Mouse (Mus musculus) adrenal gland, postnatal 4 days (tissue): ENCODE results near the gene Grk3. TPM values are rescaled to one million over a fixed set of nuclear protein-coding genes. Genes with fewer than 3 reads are reported as not detected.

Experiments
- DNase-seq, 2 experiments: peaks; one replicate each; pipeline ENCODE4 v3.0.0; 2021 to 2022; ENCODE audit warnings: low spot score in 2 of 2, mixed read lengths in 2 of 2
- total RNA-seq, 2 experiments: library from RNA; stranded (reverse); gene quantifications; 2 replicates each; pipeline ENCODE4 v1.2.3; 2021

Gene Grk3
- total RNA-seq, 2 experiments from 2014 or later: 29.1 to 31.8 TPM

DNA sequence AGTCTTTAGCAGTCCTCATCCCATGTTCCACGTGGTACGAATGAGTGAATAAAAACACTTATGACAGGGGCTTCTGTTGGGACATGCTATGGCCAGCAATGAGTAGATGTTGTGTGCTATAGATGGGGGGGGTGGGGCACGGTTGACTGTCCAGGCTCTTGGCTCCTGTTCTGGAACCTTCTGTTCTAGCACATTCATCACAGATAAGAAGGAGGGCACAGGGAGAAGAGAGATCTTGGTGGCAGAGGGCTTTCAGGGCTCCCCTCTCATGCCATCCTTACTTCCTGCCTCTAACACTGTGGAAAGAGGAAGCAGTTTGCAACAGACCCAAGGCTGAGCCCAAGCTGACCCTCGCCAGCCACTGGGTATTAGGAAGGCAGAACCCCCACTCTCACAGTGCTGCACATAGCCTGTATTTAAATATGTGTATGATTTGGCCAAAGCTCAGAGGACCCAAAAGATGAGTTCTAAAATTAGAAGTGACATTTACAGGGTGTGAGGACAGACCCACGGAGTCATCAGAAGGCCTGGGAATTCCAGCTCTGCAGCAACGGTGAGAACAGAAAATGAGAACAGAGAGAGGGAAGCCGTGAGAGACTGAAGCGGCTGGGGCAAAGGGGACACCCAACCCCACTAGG, 6.3 kb downstream of the Grk3 start:
- DNase-seq: no peak

DNA sequence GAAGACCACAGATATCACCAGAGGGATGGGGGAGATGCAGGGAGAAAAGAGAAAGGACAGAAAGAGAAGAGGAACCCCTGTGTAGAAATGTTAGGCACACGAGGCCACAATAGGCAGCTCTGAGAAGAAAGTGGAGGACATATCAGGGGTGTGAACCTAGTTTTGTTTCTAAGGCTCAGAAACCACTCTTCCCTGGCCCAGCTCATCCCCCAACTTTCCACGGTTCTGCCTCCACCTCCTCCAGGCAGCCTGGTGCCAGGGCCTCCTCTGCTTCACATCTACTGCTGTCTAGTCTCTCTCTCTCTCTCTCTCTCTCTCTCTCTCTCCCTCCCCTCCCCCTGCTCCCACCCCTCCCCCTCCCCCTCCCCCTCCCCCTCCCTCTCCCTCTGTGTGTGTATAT, 7.1 kb downstream of the Grk3 start:
- DNase-seq: no peak

DNA sequence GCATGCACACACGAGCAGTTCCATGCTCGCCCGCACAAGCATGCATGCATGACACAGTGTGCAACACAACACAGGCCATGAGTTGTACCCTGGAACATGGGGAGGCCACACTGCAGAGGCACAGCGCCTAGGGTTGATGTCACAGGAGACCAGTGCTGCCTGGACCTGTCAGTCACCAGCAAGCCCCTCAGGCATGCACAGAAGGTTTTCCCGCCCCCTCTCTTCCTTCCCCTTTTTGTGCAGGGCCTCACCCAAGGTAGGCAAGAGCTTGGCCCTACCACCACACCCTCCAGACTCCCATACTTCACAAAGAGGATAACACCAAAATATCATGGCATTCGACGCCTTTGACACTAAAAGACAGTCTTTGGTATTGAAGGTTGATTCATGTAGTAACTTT, 8.6 kb downstream of the Grk3 start:
- DNase-seq: no peak

- no peak for DNase-seq
Observed at GRCm38 (mm10) chr5:113005941-113006391, 9.6 kb downstream of the Grk3 start.

DNA sequence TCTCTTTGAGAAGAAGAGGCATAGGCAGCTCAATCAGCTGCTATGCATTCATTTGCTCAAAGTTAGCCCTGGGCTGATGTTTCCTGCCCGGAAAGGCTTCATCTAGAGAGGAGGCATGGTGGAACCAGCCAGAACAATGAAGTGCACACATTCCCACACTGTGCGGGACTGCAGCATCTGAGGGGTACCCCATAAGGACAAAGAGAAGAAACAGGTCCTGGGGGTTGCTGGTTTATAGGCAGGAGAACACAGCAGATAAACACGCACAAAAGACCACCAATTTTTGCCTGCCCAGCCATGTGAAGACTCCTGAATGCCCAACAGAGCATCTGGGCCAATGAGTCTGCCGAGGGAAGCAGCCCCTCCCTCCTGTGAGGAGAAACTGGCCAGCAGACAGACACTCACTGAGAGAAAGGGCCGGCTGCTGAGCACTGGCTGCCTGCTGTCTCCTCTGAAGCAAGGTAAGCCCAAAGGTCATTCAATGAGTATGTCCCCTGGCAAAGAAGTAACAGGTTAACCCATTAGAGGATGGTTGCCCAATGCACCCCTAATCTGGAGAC, 12.7 kb downstream of the Grk3 start:
- DNase-seq: no peak

GRCm38 (mm10) chr5:112999227-112999626, 16.4 kb downstream of the Grk3 start:
- no peak for DNase-seq

DNA sequence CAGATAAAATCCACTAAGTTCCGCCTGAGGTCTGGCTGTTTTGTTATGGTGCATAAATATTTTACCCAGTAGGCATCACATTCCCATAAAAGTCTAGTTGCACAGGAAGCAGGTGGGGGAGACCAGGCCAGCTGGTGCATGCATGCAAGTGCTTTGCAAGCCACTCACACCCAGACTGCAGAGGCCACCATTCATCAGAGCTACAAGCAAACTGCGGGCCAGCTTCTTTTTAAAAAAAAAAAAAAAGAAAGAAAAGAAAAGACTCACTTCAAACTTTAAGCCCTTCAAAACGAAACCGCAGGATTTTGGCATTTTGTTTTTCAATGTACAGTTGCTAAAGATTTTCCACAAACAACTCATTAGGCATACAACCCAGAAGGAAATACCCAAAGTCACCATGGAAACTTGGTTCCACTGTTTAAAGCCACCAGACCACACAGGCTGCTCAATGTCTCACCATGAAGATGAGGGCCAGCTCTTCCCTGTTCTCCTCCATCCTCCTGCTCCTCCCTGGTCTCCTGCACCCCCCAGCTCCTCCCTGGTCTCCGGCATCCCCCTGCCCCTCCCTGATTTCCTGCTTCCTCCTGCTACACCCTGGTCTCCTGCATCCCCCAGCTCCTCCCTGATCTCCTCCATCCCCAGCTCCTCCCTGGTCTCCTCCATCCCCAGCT, 17.9 kb downstream of the Grk3 start:
- no peak for DNase-seq

DNA sequence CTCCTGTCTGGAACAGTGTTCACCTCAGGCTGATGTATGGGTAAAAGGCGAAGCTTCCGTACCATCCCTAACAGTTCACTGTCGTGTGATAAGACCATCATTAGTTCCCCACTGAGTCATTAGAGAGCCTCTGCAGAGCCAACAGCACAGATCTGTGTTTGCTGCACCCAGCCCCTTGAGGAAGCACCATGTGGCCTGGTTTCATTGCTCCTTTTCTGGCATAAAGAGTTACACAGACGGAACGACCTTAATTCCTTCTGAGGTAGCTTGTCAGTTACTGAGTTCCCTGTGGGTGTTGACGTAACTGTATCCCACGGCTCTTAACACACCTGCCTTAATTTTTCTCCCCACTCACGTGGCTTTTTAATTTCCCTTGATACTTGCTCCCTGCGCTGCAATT, 24.3 kb downstream of the Grk3 start:
- no peak for DNase-seq

DNA sequence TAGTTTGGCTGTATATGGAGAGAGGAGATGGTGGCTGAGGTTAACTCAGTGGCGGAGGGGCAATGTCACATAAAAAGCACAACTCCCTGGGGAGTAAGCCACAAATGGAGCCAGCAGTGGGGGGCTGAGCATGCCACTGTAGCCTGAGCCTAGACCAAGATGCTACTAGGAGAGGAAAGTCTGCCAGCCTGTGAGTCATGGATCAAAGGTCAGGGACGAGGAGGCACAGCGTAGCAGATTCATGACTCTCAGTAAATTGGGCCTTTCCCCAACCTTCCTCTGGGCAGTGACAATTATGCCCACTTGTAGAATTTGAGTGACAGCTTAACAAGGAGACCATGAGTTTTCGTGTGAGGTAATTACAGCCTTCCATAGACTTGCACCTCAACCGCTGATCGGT, 33.7 kb downstream of the Grk3 start:
- no peak for DNase-seq

DNA sequence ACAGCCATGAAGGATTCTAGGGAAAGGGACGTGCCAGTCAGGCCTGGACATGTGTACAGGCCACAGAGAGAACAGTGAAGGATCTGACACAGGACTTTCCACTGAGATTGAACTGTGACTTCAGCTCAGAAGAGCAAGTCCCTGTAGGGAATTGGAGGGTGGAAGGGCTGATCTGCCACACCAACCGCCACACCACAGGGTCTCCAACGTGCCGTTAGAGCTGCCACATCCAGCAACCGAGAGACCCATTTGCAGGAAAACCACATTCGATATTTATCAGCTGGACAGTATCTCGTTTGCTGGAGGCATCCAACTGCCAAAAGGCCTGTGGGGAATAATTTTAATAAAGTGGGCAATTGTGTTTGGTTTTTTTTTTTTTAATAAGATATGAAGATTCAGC, 35.9 kb downstream of the Grk3 start:
- no peak for DNase-seq

- DNase-seq: no peak
Observed at GRCm38 (mm10) chr5:112979195-112979594, 36.4 kb downstream of the Grk3 start.

- no peak for DNase-seq
Observed at GRCm38 (mm10) chr5:112977089-112977488, 38.5 kb downstream of the Grk3 start.

- DNase-seq: no peak
Observed at GRCm38 (mm10) chr5:112973596-112973995, 42.0 kb downstream of the Grk3 start.

- DNase-seq: no peak
Observed at GRCm38 (mm10) chr5:112972297-112972696, 43.3 kb downstream of the Grk3 start.

- DNase-seq: no peak
Observed at GRCm38 (mm10) chr5:112963495-112963894, 52.1 kb downstream of the Grk3 start.

GRCm38 (mm10) chr5:112962166-112962565, 53.4 kb downstream of the Grk3 start:
- no peak for DNase-seq

DNA sequence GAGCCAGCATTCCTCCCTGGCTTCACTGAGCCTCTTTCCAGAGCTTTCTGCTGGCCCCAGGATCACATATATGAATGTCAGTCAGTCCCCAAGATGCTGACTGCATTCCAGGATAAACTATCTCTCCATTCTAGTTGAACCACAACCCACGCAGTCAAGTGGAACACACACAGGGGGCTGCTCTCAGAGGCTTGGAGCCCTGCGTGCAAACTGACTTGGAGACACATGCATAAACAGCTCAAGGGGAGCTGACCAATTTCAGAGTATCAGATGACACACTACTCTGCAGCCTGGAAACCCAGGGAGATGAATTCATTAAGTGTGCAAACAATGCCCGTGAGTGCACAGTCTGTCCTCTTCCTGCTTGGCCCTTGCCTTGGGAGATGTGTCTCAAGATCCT, 54.7 kb downstream of the Grk3 start:
- no peak for DNase-seq

- no peak for DNase-seq
Observed at GRCm38 (mm10) chr5:112958293-112958692, 57.3 kb downstream of the Grk3 start.

GRCm38 (mm10) chr5:112956841-112957240, 58.8 kb downstream of the Grk3 start:
- no peak for DNase-seq

DNA sequence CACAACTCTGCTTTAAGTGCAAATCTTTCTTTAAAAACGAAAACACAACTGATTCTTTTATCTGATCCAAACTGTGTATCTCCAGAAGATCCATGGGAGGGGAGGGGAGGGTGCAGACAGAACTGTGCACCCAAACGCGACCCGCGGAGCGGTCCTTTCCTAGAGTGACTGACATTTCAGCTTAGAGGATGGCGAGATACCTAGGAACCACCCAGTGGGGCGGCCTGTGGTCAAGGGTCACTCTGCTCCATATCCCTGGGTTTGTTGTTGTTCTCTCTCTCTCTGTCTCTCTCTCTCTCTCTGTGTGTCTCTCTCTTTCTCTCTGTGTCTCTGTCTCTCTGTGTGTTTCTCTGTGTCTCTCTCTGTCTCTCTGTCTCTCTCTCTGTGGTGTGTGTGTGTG, 59.2 kb downstream of the Grk3 start:
- no peak for DNase-seq

DNA sequence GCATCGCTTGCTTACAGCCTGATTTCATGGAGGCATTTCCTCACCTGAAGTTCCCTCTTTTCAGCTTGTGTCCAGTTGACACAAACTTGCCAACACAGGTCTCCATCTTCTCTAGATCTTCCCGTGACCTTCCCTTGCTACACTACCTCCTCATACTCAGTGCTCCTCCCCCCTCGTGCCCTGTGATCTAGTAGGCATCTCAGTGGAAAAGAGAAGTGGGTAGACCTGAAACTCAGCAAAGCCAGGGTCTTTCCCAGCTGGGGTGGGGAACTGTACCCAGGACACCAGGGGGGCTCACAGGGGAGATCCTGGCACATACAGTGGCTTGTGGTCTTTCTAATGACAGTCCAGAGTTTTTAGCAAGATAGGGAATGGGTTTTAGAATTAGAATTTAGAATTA, 64.7 kb downstream of the Grk3 start:
- no peak for DNase-seq

GRCm38 (mm10) chr5:112945925-112946324, 69.7 kb downstream of the Grk3 start:
- no peak for DNase-seq

DNA sequence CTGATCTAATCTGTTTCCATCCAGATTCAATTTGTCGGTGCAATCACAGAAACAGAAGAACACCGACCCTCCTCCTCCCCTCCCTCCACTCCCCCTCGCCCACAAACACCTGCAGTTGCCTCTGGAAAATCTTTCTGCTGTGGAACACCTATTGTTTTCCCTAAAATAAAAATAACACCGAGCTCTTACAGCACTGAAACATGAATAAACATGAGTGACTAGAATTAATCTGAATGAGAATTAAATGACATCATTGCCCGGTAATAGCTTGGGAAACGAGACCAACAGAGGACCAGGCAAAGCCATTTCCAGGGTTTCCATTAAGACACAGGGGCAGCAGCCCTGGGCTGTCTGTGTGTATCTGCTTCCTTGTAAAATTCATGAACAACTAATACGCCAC, 73.3 kb downstream of the Grk3 start:
- no peak for DNase-seq
